ENCODE assay signal across 1 mouse cellular context in the genomic region with DNA sequence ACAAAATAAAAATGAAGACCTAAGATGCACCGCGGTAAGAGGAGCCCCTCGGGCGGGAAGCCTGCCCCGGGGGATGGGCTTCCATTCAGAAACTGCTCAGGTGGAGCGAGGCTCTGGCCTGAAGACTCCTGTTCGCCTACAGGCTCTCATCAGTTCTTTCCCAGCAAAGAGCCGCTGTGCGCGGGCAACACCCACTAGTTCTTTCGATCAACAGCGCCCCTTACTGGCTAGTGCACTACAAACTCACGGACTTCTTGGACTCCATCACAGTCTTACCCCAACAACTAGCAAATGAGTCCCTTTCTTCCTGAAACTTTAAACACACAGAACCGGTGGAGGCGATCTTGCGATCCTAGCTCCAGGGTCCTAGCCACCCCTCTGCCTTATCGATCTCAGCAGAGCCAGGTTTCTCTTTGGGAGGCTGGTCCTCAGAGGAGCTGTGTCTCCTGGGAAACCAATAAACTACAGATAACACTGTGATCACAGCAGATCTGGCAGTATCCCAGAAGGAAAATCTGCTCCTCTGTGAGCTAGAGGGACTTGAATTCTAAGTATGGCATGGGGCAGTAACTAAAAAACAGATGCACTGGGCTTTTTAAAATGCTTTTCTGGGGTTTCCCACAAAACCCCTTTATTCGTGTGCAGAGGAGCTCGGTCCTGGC.
TF ChIP-seq lines count a peak whose summit lies in the region.

No protein-coding gene starts in this region.

TF ChIP-seq in CH12.LX, 34 proteins besides CTCF, POLR2A, EP300 and RAD21 (continued from another document):
- TF ChIP-seq USF1 (IDR thresholded peaks at IDR 0.05; ENCODE audit: low read depth, low read length) (no peak), GABPA (IDR thresholded peaks at IDR 0.05; ENCODE audit: insufficient replicate concordance, low read depth, low read length) (no peak), JUND (conservative IDR thresholded peaks at IDR 0.05; ENCODE audit: low read depth, low read length) (peak; percentile 19; the same call in 1 of the 2 replicates), KAT2A (IDR thresholded peaks at IDR 0.05; ENCODE audit: insufficient replicate concordance, low read length) (no peak), MAZ (IDR thresholded peaks at IDR 0.05; ENCODE audit: low read depth, low read length) (peak; percentile 33; the same call in 1 of the 2 replicates), E2F4 (IDR thresholded peaks at IDR 0.05; ENCODE audit: insufficient replicate concordance, low read depth, low read length) (0 out of 2 replicates have a peak, but pooled peaks have one; percentile 75), JUN (IDR thresholded peaks at IDR 0.05; ENCODE audit: insufficient read depth, low read depth, low read length) (no peak), SIN3A (IDR thresholded peaks at IDR 0.05; ENCODE audit: low read length) (no peak), BHLHE40 (IDR thresholded peaks at IDR 0.05; ENCODE audit: low read depth, low read length) (no peak), NRF1 (IDR thresholded peaks at IDR 0.05; ENCODE audit: low read depth, low read length) (peak; percentile 38; the same call in 1 of the 2 replicates), HCFC1 (IDR thresholded peaks at IDR 0.05; ENCODE audit: low read depth, low read length) (no peak), ZMIZ1 (IDR thresholded peaks at IDR 0.05; ENCODE audit: low read depth, low read length) (no peak), RCOR1 (conservative IDR thresholded peaks at IDR 0.05; ENCODE audit: low read depth, low read length) (no peak), IRF4 (IDR thresholded peaks at IDR 0.05; ENCODE audit: low read depth, low read length) (peak; percentile 56; the same call in 1 of the 2 replicates), SMC3 (IDR thresholded peaks at IDR 0.05; ENCODE audit: low read depth, low read length) (peak; percentile 90), POLR2AphosphoS2 (IDR thresholded peaks at IDR 0.05; ENCODE audit: low read depth, low read length) (no peak), PAX5 (IDR thresholded peaks at IDR 0.05; ENCODE audit: low read length) (no peak), ZC3H11A (IDR thresholded peaks at IDR 0.05; ENCODE audit: low read depth, low read length) (peak; percentile 49), CHD2 (IDR thresholded peaks at IDR 0.05; ENCODE audit: low read length) (no peak)
